Mouse (Mus musculus): Measurements from ENCODE around the gene Asb2. TPM values are rescaled to one million over a fixed set of nuclear protein-coding genes. Genes with fewer than 3 reads are reported as not detected.

Gene Asb2
- polyA plus RNA-seq, 1 experiment from 2014 or later, result 219 TPM

Other genes starting within 250 kb of the Asb2 start
- gene Prima1, start 113.9 kb downstream of the Asb2 start, polyA plus RNA-seq (2015; fragmentation: Nextera tagmentation; extraction: Ambion mirVana), result 0.25 and 0.37 TPM in 2 replicates
- gene Fam181a, start 45.0 kb downstream of the Asb2 start, polyA plus RNA-seq (2015; fragmentation: Nextera tagmentation; extraction: Ambion mirVana), result not detected in 2 replicates
- 9.9 and 11.2 TPM in 2 replicates for gene Otub2, start 32.7 kb upstream of the Asb2 start, polyA plus RNA-seq (2015; fragmentation: Nextera tagmentation; extraction: Ambion mirVana)
- 0.19 and 0.42 TPM in 2 replicates for gene 9330161L09Rik, start 51.8 kb upstream of the Asb2 start, polyA plus RNA-seq (2015; fragmentation: Nextera tagmentation; extraction: Ambion mirVana)
- 56.9 and 79.8 TPM in 2 replicates for gene Ddx24, start 69.8 kb upstream of the Asb2 start, polyA plus RNA-seq (2015; fragmentation: Nextera tagmentation; extraction: Ambion mirVana)
- gene Ifi27, start 78.2 kb upstream of the Asb2 start, polyA plus RNA-seq (2015; fragmentation: Nextera tagmentation; extraction: Ambion mirVana), result 38.0 and 54.9 TPM in 2 replicates
- gene Ifi27l2a, start 87.7 kb upstream of the Asb2 start, polyA plus RNA-seq (2015; fragmentation: Nextera tagmentation; extraction: Ambion mirVana), result 13.8 and 20.7 TPM in 2 replicates
- gene Ifi27l2b, start 101.2 kb upstream of the Asb2 start, polyA plus RNA-seq (2015; fragmentation: Nextera tagmentation; extraction: Ambion mirVana), result 0.19 and 0.29 TPM in 2 replicates
- gene Ppp4r4, start 176.3 kb upstream of the Asb2 start, polyA plus RNA-seq (2015; fragmentation: Nextera tagmentation; extraction: Ambion mirVana), result 0.23 and 0.32 TPM in 2 replicates

All from heart, embryonic 15.5 days (tissue).